Mouse (Mus musculus): ENCODE measurements around the gene Fat2. TPM values are rescaled to one million over a fixed set of nuclear protein-coding genes. Genes with fewer than 3 reads are reported as not detected.

Gene Fat2
- polyA plus RNA-seq, 1 experiment from 2014 or later: 0.16 TPM

- 44% methylated on average over 4 of the region's 4 CpGs for WGBS
- no peaks in the 10 kb centered on the region for H3K36me3 ChIP-seq (ENCODE audit: control insufficient read depth, insufficient read depth, low read length)
- H3K27me3 ChIP-seq (ENCODE audit: control insufficient read depth, insufficient read depth, low read length): no peaks in the 10 kb centered on the region
- no peak overlapping the region for H3K4me2 ChIP-seq (replicated peaks; ENCODE audit: low read depth, low read length)
- 0 out of 2 replicates have a peak, but pooled peaks have one; percentile 59 for ATAC-seq (ENCODE audit: low FRiP score, low TSS enrichment)
- no peak overlapping the region for H3K4me3 ChIP-seq (ENCODE audit: low read length)
- H3K4me1 ChIP-seq (ENCODE audit: control insufficient read depth, insufficient read depth, low read length): peaks cover 8% of the 10 kb centered on the region; the same call in 1 of the 2 replicates
- peak overlapping the region; percentile 42; the same call in 1 of the 2 replicates for H3K27ac ChIP-seq (ENCODE audit: low read depth, low read length)
- no peaks in the 10 kb centered on the region for H3K9me3 ChIP-seq (ENCODE audit: control insufficient read depth, low read length)
- no peak overlapping the region for H3K9ac ChIP-seq (ENCODE audit: low read depth, low read length)
Measured at GRCm38 (mm10) chr11:55368388-55369092, 32.2 kb upstream of the Fat2 start.

GRCm38 (mm10) chr11:55367783-55368182 is 31.4 kb upstream of the Fat2 start:
- Histone ChIP-seq H3K4me2 (replicated peaks; ENCODE audit: low read depth, low read length) (no peak overlapping the region), H3K9me3 (ENCODE audit: control insufficient read depth, low read length) (no peaks in the 10 kb centered on the region), H3K4me1 (ENCODE audit: control insufficient read depth, insufficient read depth, low read length) (peaks cover 8% of the 10 kb centered on the region; the same call in 1 of the 2 replicates), H3K27me3 (ENCODE audit: control insufficient read depth, insufficient read depth, low read length) (no peaks in the 10 kb centered on the region), H3K27ac (ENCODE audit: low read depth, low read length) (peak overlapping the region; percentile 30; the same call in 1 of the 2 replicates), H3K9ac (ENCODE audit: low read depth, low read length) (no peak overlapping the region), H3K4me3 (ENCODE audit: low read length) (no peak overlapping the region), H3K36me3 (ENCODE audit: control insufficient read depth, insufficient read depth, low read length) (no peaks in the 10 kb centered on the region)
- ATAC-seq (ENCODE audit: low FRiP score, low TSS enrichment): no peak
- WGBS: 59% methylated on average over 10 of the region's 10 CpGs

GRCm38 (mm10) chr11:55365840-55366239 is 29.5 kb upstream of the Fat2 start:
- no peak for ATAC-seq (ENCODE audit: low FRiP score, low TSS enrichment)
- Histone ChIP-seq H3K9ac (ENCODE audit: low read depth, low read length) (no peak overlapping the region; the same call in 1 of the 2 replicates), H3K4me2 (replicated peaks; ENCODE audit: low read depth, low read length) (no peak overlapping the region), H3K27me3 (ENCODE audit: control insufficient read depth, insufficient read depth, low read length) (no peaks in the 10 kb centered on the region), H3K27ac (ENCODE audit: low read depth, low read length) (no peak overlapping the region), H3K36me3 (ENCODE audit: control insufficient read depth, insufficient read depth, low read length) (no peaks in the 10 kb centered on the region), H3K4me1 (ENCODE audit: control insufficient read depth, insufficient read depth, low read length) (peaks cover 8% of the 10 kb centered on the region; the same call in 1 of the 2 replicates), H3K4me3 (ENCODE audit: low read length) (no peak overlapping the region), H3K9me3 (ENCODE audit: control insufficient read depth, low read length) (no peaks in the 10 kb centered on the region)
- 82% methylated on average over 5 of the region's 5 CpGs for WGBS

- Histone ChIP-seq H3K27me3 (ENCODE audit: control insufficient read depth, insufficient read depth, low read length) (no peaks in the 10 kb centered on the region), H3K36me3 (ENCODE audit: control insufficient read depth, insufficient read depth, low read length) (no peaks in the 10 kb centered on the region), H3K4me3 (ENCODE audit: low read length) (no peak overlapping the region), H3K9me3 (ENCODE audit: control insufficient read depth, low read length) (no peaks in the 10 kb centered on the region), H3K4me1 (ENCODE audit: control insufficient read depth, insufficient read depth, low read length) (peaks cover 8% of the 10 kb centered on the region; the same call in 1 of the 2 replicates), H3K27ac (ENCODE audit: low read depth, low read length) (no peak overlapping the region), H3K4me2 (replicated peaks; ENCODE audit: low read depth, low read length) (no peak overlapping the region), H3K9ac (ENCODE audit: low read depth, low read length) (no peak overlapping the region)
- WGBS: 47% methylated on average over 4 of the region's 4 CpGs
- ATAC-seq (ENCODE audit: low FRiP score, low TSS enrichment): no peak
Measured at GRCm38 (mm10) chr11:55365242-55365641, 28.9 kb upstream of the Fat2 start.

GRCm38 (mm10) chr11:55364662-55365061 is 28.3 kb upstream of the Fat2 start:
- H3K9me3 ChIP-seq (ENCODE audit: control insufficient read depth, low read length): no peaks in the 10 kb centered on the region
- no peak overlapping the region for H3K4me3 ChIP-seq (ENCODE audit: low read length)
- ATAC-seq (ENCODE audit: low FRiP score, low TSS enrichment): no peak
- H3K4me1 ChIP-seq (ENCODE audit: control insufficient read depth, insufficient read depth, low read length): peaks cover 8% of the 10 kb centered on the region; the same call in 1 of the 2 replicates
- H3K27ac ChIP-seq (ENCODE audit: low read depth, low read length): no peak overlapping the region
- 82% methylated on average over 3 of the region's 3 CpGs for WGBS
- no peak overlapping the region for H3K4me2 ChIP-seq (replicated peaks; ENCODE audit: low read depth, low read length)
- H3K9ac ChIP-seq (ENCODE audit: low read depth, low read length): no peak overlapping the region
- H3K36me3 ChIP-seq (ENCODE audit: control insufficient read depth, insufficient read depth, low read length): no peaks in the 10 kb centered on the region
- H3K27me3 ChIP-seq (ENCODE audit: control insufficient read depth, insufficient read depth, low read length): no peaks in the 10 kb centered on the region

GRCm38 (mm10) chr11:55358094-55358783 is 21.9 kb upstream of the Fat2 start:
- Histone ChIP-seq H3K4me2 (replicated peaks; ENCODE audit: low read depth, low read length) (no peak overlapping the region), H3K9me3 (ENCODE audit: control insufficient read depth, low read length) (no peaks in the 10 kb centered on the region), H3K4me3 (ENCODE audit: low read length) (no peak overlapping the region), H3K9ac (ENCODE audit: low read depth, low read length) (no peak overlapping the region), H3K27ac (ENCODE audit: low read depth, low read length) (no peak overlapping the region), H3K4me1 (ENCODE audit: control insufficient read depth, insufficient read depth, low read length) (no peaks in the 10 kb centered on the region), H3K27me3 (ENCODE audit: control insufficient read depth, insufficient read depth, low read length) (no peaks in the 10 kb centered on the region), H3K36me3 (ENCODE audit: control insufficient read depth, insufficient read depth, low read length) (no peaks in the 10 kb centered on the region)
- WGBS: 71% methylated on average over 15 of the region's 15 CpGs
- no peak for ATAC-seq (ENCODE audit: low FRiP score, low TSS enrichment)

GRCm38 (mm10) chr11:55356846-55357245 is 20.5 kb upstream of the Fat2 start:
- Histone ChIP-seq H3K9ac (ENCODE audit: low read depth, low read length) (no peak overlapping the region), H3K9me3 (ENCODE audit: control insufficient read depth, low read length) (no peaks in the 10 kb centered on the region), H3K36me3 (ENCODE audit: control insufficient read depth, insufficient read depth, low read length) (no peaks in the 10 kb centered on the region), H3K4me3 (ENCODE audit: low read length) (no peak overlapping the region), H3K27me3 (ENCODE audit: control insufficient read depth, insufficient read depth, low read length) (no peaks in the 10 kb centered on the region), H3K27ac (ENCODE audit: low read depth, low read length) (no peak overlapping the region), H3K4me1 (ENCODE audit: control insufficient read depth, insufficient read depth, low read length) (no peaks in the 10 kb centered on the region), H3K4me2 (replicated peaks; ENCODE audit: low read depth, low read length) (no peak overlapping the region)
- 92% methylated on average over 2 of the region's 2 CpGs for WGBS
- no peak for ATAC-seq (ENCODE audit: low FRiP score, low TSS enrichment)

GRCm38 (mm10) chr11:55341961-55342371 is 5.6 kb upstream of the Fat2 start:
- H3K27ac ChIP-seq (ENCODE audit: low read depth, low read length): no peak overlapping the region
- H3K4me1 ChIP-seq (ENCODE audit: control insufficient read depth, insufficient read depth, low read length): no peaks in the 10 kb centered on the region; the same call in 1 of the 2 replicates
- 64% methylated on average over 11 of the region's 11 CpGs for WGBS
- ATAC-seq (ENCODE audit: low FRiP score, low TSS enrichment): no peak
- no peaks in the 10 kb centered on the region for H3K27me3 ChIP-seq (ENCODE audit: control insufficient read depth, insufficient read depth, low read length)
- H3K4me3 ChIP-seq (ENCODE audit: low read length): no peak overlapping the region
- no peak overlapping the region for H3K9ac ChIP-seq (ENCODE audit: low read depth, low read length)
- no peaks in the 10 kb centered on the region for H3K9me3 ChIP-seq (ENCODE audit: control insufficient read depth, low read length)
- no peaks in the 10 kb centered on the region for H3K36me3 ChIP-seq (ENCODE audit: control insufficient read depth, insufficient read depth, low read length)
- H3K4me2 ChIP-seq (replicated peaks; ENCODE audit: low read depth, low read length): no peak overlapping the region

- Histone ChIP-seq H3K27ac (ENCODE audit: low read depth, low read length) (no peak overlapping the region), H3K4me2 (replicated peaks; ENCODE audit: low read depth, low read length) (no peak overlapping the region), H3K9me3 (ENCODE audit: control insufficient read depth, low read length) (no peaks in the 10 kb centered on the region), H3K4me1 (ENCODE audit: control insufficient read depth, insufficient read depth, low read length) (no peaks in the 10 kb centered on the region; the same call in 1 of the 2 replicates), H3K4me3 (ENCODE audit: low read length) (no peak overlapping the region), H3K36me3 (ENCODE audit: control insufficient read depth, insufficient read depth, low read length) (no peaks in the 10 kb centered on the region), H3K9ac (ENCODE audit: low read depth, low read length) (no peak overlapping the region), H3K27me3 (ENCODE audit: control insufficient read depth, insufficient read depth, low read length) (no peaks in the 10 kb centered on the region)
- ATAC-seq (ENCODE audit: low FRiP score, low TSS enrichment): no peak
- WGBS: 65% methylated on average over 2 of the region's 2 CpGs
Measured at GRCm38 (mm10) chr11:55340789-55341188, 4.4 kb upstream of the Fat2 start.
